Mouse (Mus musculus) R1 (cell line): ENCODE data around the gene Fat3.

Experiments
- DNase-seq: peaks from one replicate; pipeline ENCODE4 v3.0.0-alpha.2; 2018; ENCODE audit warnings: low read depth, low spot score

Gene Fat3

GRCm38 (mm10) chr9:15886756-15887155 lies 614.3 kb downstream of the Fat3 start:
- no peak for DNase-seq

- DNase-seq: no peak
Observed at GRCm38 (mm10) chr9:15880754-15881153, 620.3 kb downstream of the Fat3 start.

DNA sequence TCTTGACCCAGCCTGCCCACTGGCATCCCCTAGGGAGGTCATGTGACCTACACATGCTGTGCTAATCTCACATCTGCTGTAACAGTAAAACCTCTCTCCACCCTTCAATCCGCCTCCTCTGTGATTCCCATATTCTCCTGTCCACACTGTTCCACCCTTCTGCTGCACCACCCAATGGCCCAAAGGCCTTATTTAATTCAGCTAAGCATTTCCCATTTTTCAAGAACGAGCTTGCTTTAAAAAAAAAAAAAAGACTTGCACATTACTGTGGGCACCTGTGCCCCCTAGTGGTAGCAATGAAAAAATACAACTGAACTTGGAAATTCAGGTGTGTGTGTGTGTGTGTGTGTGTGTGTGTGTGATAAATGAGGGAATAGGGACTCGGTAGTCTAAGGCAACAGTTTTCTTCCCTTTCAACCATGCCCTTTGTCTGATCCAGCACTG lies 620.9 kb downstream of the Fat3 start:
- peak; percentile 44 for DNase-seq

GRCm38 (mm10) chr9:15874506-15875160 lies 626.5 kb downstream of the Fat3 start, which contains the start of gene Mtnr1b:
Mtnr1b (minus strand) TSS chr9:15874556.
- DNase-seq: no peak

DNA sequence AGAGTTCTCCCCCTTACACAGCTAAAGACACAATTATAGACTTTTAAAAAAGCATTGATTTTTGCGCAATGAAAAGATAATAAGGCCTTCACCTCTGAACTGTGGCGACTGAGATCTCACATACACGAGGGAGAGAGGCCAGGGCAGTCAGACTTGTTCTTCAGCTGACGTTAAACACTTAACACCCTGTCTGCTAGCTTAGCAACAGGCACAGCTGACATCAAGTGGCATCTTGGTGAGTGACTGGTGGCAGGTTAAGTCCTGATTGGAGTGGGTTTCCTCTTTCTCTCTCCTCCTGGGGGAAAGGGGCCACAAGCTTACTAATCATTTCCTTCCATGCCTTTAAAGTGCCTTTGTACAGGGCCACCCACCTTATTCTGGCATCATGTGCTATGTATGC lies 631.1 kb downstream of the Fat3 start:
- DNase-seq: no peak

DNA sequence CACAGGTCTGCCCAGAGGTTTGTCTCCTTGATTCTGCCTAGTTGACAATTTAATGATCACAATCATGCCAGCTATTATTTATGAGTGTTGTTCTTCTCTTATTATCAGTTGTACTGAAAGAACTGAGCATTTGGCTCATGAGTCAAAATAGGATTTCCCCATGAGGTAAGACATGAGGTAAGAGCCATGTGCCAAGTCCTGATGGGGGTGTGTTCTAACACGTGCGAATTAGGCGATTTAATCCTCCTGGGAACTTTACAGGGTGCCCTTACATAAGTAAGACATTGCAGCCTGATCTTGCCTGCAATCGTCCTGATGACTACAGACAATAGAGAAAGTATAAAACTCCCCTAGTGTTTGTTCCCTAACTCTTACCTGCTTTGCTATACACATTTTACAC lies 631.6 kb downstream of the Fat3 start:
- DNase-seq: no peak

DNA sequence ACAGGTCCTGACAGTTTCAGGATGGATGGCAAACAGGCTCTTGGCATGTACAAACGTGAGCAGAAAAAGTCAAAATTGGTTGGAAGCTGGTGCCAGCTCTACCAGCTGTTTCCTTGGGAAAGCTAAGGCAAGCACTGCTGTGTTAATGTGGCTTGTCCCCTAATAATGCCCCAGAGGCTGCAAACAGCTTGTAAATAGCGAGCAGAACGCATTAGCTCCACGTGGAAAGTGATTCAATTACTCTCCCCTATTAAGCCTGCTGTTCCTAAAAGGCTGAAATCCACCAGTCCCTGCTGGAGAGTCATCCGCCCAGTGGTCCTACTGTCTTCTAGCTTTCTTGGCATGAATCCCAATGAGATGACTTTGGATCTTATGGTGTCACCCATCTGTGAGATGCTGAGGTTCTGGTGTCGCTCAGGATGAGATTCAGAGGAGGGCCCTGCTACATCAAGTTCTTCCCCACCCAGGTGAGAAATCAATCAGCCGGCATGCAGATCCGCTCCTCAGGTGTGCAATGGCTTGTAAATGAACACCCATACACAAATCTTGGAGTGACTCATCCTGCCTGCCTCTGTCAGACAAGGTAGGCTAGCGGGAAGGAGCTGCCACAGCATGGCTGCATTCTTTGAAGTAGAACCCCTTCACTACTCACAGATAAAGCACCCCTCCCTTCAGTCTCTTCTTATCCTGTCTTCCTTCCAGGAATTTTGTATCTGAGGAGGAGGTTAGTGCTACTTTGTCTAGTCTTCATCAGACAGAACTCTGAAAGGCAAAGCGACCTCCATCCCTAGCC lies 634.6 kb downstream of the Fat3 start:
- no peak for DNase-seq

- no peak for DNase-seq
Observed at GRCm38 (mm10) chr9:15861402-15861801, 639.7 kb downstream of the Fat3 start.
